Mouse (Mus musculus) liver, postnatal 0 days (tissue): ENCODE data around the gene Ankrd22. TPM values are rescaled to one million over a fixed set of nuclear protein-coding genes. Genes with fewer than 3 reads are reported as not detected.
A peak's percentile ranks its signal among the peaks of the same experiment; 100 is the strongest.

Source experiments
- ATAC-seq: fragments of 200-750 bp; cut with Nextera tagmentation; 2 replicates; pipeline ENCODE4 v1.8.0; 2017; ENCODE audit warnings: mild to moderate bottlenecking, moderate library complexity
- DNase-seq: peaks from one replicate; pipeline ENCODE4 v3.0.0-alpha.2; 2016
- H3K27ac ChIP-seq: fragments of 300-500 bp; sonication (generic); 2 replicates; pipeline ENCODE4 v1.5.1; 2014; ENCODE audit warnings: antibody characterized with exemption, moderate library complexity, mild to moderate bottlenecking, low read depth
- H3K27me3 ChIP-seq: fragments of 300-500 bp; sonication (generic); 2 replicates; pipeline ENCODE4 v1.6.1; 2014; ENCODE audit warnings: low read length, control low read depth, mixed read lengths; ENCODE audit not compliant: insufficient read depth
- H3K36me3 ChIP-seq: fragments of 300-500 bp; sonication (generic); replicated peaks from 2 replicates; pipeline ENCODE4 v1.6.1; 2014; ENCODE audit warnings: mild to moderate bottlenecking, control low read depth, low read length, moderate library complexity, mixed read lengths; ENCODE audit not compliant: insufficient read depth
- H3K4me1 ChIP-seq: fragments of 300-500 bp; sonication (generic); 2 replicates; pipeline ENCODE4 v1.6.1; 2014; ENCODE audit warnings: antibody characterized with exemption, mild to moderate bottlenecking, control low read depth; ENCODE audit not compliant: insufficient read depth
- H3K4me2 ChIP-seq: fragments of 300-500 bp; sonication (generic); 2 replicates; pipeline ENCODE4 v1.6.1; 2014; ENCODE audit warnings: low read depth, mild to moderate bottlenecking, low read length, moderate library complexity, mixed read lengths
- H3K4me3 ChIP-seq: fragments of 300-500 bp; sonication (generic); 2 replicates; pipeline ENCODE4 v1.5.1; 2014; ENCODE audit warnings: low read depth, low read length
- H3K9ac ChIP-seq: fragments of 300-500 bp; sonication (generic); replicated peaks from 2 replicates; pipeline ENCODE4 v1.6.1; 2014; ENCODE audit warnings: mild to moderate bottlenecking, moderate library complexity
- H3K9me3 ChIP-seq: fragments of 300-500 bp; sonication (generic); 2 replicates; pipeline ENCODE4 v1.6.1; 2016; ENCODE audit warnings: mild to moderate bottlenecking, control low read depth, low read length, mixed read lengths
- CTCF ChIP-seq: sonication (generic); IDR thresholded peaks from 2 replicates; pipeline ENCODE4 v1.5.1; 2016; ENCODE audit warnings: antibody characterized with exemption, low read depth
- EP300 ChIP-seq: IDR thresholded peaks from 2 replicates; pipeline ENCODE4 v1.6.1; 2016; ENCODE audit warnings: antibody characterized with exemption, low read depth, mild to moderate bottlenecking
- WGBS: fragments of 180-500 bp; shearing (Covaris S2); extraction: QIAGEN DNeasy Blood & Tissue Kit; methylation state at CpG from one replicate; pipeline ENCODE4 v1.1.7; 2014; ENCODE audit not compliant: insufficient replicate concordance; 5-methylcytosine and 5-hydroxymethylcytosine counted together
- polyA plus RNA-seq: library from polyadenylated mRNA; unstranded; fragments of >200 nt; fragmentation: Nextera tagmentation; extraction: Ambion mirVana; gene quantifications from 2 replicates; pipeline ENCODE4 v1.2.1, GENCODE M21; 2015

The Ankrd22 gene
- polyA plus RNA-seq, 1 experiment from 2014 or later, result 0.80 TPM

DNA sequence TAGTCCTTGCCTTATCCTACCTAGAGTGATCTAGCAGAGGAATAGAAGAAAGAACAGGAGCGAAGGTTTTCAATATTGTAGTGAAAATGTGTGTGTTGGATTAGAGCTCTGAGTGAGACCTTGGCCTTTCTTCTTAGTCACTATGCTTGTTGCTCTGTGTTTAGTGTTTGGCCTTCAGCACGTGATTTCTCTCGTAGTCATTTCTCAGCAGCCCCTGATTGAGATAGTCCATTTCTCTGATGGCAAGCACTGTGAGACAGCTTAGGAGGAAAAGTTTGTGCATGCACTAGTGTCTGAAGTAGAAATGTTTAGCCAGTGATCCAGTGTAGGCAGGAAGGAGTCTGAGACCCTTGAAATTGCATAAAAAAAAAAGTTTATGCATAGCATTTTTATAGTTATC is 61.0 kb downstream of the Ankrd22 start:
- no peak overlapping the region for H3K27ac ChIP-seq
- H3K27me3 ChIP-seq, result no peaks in the 10 kb centered on the region
- TF ChIP-seq CTCF, result no peak
- no peak for TF ChIP-seq EP300
- no peak overlapping the region for H3K9ac ChIP-seq
- H3K36me3 ChIP-seq, result no peaks in the 10 kb centered on the region
- H3K4me3 ChIP-seq, result no peak overlapping the region
- H3K4me2 ChIP-seq, result no peak overlapping the region
- DNase-seq (no peak), ATAC-seq (no peak)
- H3K4me1 ChIP-seq, result no peaks in the 10 kb centered on the region
- no peaks in the 10 kb centered on the region for H3K9me3 ChIP-seq
- WGBS, result 79% methylated on average over 3 of the region's 3 CpGs

- no peak overlapping the region for H3K9ac ChIP-seq
- TF ChIP-seq EP300, result no peak
- no peak for TF ChIP-seq CTCF
- H3K4me3 ChIP-seq, result no peak overlapping the region
- no peak overlapping the region for H3K4me2 ChIP-seq
- WGBS, result 84% methylated on average over 7 of the region's 7 CpGs
- no peaks in the 10 kb centered on the region for H3K27me3 ChIP-seq
- H3K9me3 ChIP-seq, result no peaks in the 10 kb centered on the region
- no peaks in the 10 kb centered on the region for H3K4me1 ChIP-seq
- no peak for DNase-seq
- no peaks in the 10 kb centered on the region for H3K36me3 ChIP-seq
- no peak overlapping the region for H3K27ac ChIP-seq
- no peak for ATAC-seq
These were observed 64.0 kb downstream of the Ankrd22 start for GRCm38 (mm10) chr19:34101888-34102287.

- H3K9ac ChIP-seq, result no peak within 1 kb of the TSS
- no peaks in the 10 kb centered on the region for H3K27me3 ChIP-seq
- H3K27ac ChIP-seq, result no peak within 1 kb of the TSS
- H3K4me1 ChIP-seq, result no peaks in the 10 kb centered on the region
- no peak for DNase-seq
- no peaks in the 10 kb centered on the region for H3K9me3 ChIP-seq
- H3K36me3 ChIP-seq, result no peaks in the 10 kb centered on the region
- H3K4me2 ChIP-seq, result no peak within 1 kb of the TSS
- no peak for ATAC-seq
- WGBS, result 78% methylated on average over 4 of the region's 4 CpGs
- H3K4me3 ChIP-seq, result no peak within 1 kb of the TSS
- TF ChIP-seq EP300 (no peak), CTCF (no peak)
These were observed 65.2 kb downstream of the Ankrd22 start, which contains the start of gene Lipm for GRCm38 (mm10) chr19:34100633-34101032. Gene Lipm, plus strand, starts transcription at chr19:34100933.

GRCm38 (mm10) chr19:34096228-34096627 is 69.6 kb downstream of the Ankrd22 start:
- ATAC-seq (peak; percentile 47; the same call in 1 of the 2 replicates), DNase-seq (no peak)
- Histone ChIP-seq H3K36me3 (no peaks in the 10 kb centered on the region), H3K4me3 (no peak overlapping the region), H3K9me3 (no peaks in the 10 kb centered on the region), H3K27ac (no peak overlapping the region), H3K4me2 (no peak overlapping the region), H3K27me3 (no peaks in the 10 kb centered on the region), H3K4me1 (no peaks in the 10 kb centered on the region), H3K9ac (no peak overlapping the region)
- WGBS, result 47% methylated on average over 1 of the region's 1 CpGs
- no peak for TF ChIP-seq EP300
- peak; percentile 44 for TF ChIP-seq CTCF

DNA sequence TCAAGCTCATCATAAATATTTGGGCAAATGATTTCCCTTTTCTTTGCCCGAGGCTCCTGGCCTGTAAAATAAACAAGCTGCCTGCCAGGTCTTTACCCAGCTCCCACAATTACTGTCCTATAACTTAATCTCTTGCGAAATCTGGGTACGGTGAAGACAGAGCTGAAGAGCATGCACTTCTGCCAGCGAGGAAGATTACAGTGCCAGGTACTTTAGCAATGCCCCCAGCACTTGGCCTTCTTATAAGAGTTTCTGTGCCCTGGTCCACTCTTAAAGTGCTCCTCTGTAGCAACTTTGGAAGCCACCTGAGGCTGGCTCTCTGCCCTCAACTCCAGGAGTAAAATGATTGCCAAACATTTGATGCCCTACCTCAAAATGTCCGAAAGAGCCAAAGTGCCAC is 70.5 kb downstream of the Ankrd22 start:
- DNase-seq (no peak), ATAC-seq (no peak)
- TF ChIP-seq EP300 (no peak), CTCF (no peak)
- Histone ChIP-seq H3K4me1 (no peaks in the 10 kb centered on the region), H3K27me3 (no peaks in the 10 kb centered on the region), H3K9me3 (no peaks in the 10 kb centered on the region), H3K9ac (no peak overlapping the region), H3K4me3 (no peak overlapping the region), H3K36me3 (no peaks in the 10 kb centered on the region), H3K27ac (no peak overlapping the region), H3K4me2 (no peak overlapping the region)
- WGBS, result 68% methylated on average over 5 of the region's 5 CpGs

- H3K36me3 ChIP-seq, result no peaks in the 10 kb centered on the region
- H3K4me1 ChIP-seq, result no peaks in the 10 kb centered on the region
- ATAC-seq (no peak), DNase-seq (no peak)
- no peak for TF ChIP-seq EP300
- no peak for TF ChIP-seq CTCF
- WGBS, result 76% methylated on average over 3 of the region's 3 CpGs
- no peak overlapping the region for H3K4me3 ChIP-seq
- no peak overlapping the region for H3K9ac ChIP-seq
- H3K4me2 ChIP-seq, result no peak overlapping the region
- no peak overlapping the region for H3K27ac ChIP-seq
- H3K27me3 ChIP-seq, result no peaks in the 10 kb centered on the region
- no peaks in the 10 kb centered on the region for H3K9me3 ChIP-seq
These were observed 76.7 kb downstream of the Ankrd22 start for GRCm38 (mm10) chr19:34089011-34089680.

DNA sequence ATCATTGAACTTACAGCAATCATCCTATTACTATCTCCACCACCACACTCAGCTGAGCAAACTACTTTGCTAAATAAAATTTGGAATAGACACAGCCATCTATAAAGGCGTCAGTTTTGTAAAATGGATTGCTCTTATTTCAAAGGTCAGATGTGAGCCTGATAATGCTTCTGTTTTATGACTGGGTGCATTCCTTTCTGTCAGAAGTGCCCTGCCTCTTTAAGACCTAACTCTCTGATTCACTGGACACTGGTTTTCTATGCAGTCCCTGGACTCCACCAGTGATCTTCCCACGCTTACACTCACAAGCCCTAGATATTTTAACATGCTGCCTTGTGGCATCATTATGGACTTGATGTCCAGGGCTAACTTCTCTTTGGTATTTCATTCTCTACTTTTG is 87.7 kb downstream of the Ankrd22 start:
- Histone ChIP-seq H3K27ac (no peak overlapping the region), H3K27me3 (no peaks in the 10 kb centered on the region), H3K4me3 (no peak overlapping the region), H3K9ac (no peak overlapping the region), H3K9me3 (no peaks in the 10 kb centered on the region), H3K4me2 (no peak overlapping the region), H3K4me1 (no peaks in the 10 kb centered on the region), H3K36me3 (no peaks in the 10 kb centered on the region)
- ATAC-seq, result no peak
- DNase-seq, result no peak
- TF ChIP-seq EP300 (no peak), CTCF (no peak)
- 78% methylated on average over 2 of the region's 2 CpGs for WGBS
